Mouse (Mus musculus) frontal cortex, postnatal 14 days (tissue): ENCODE measurements around the gene Slc12a1.

Experiments
- DNase-seq, 2 experiments: peaks; one replicate each; pipeline ENCODE4 v3.0.0; 2022; ENCODE audit warnings: low spot score in 2 of 2

Gene Slc12a1

DNA sequence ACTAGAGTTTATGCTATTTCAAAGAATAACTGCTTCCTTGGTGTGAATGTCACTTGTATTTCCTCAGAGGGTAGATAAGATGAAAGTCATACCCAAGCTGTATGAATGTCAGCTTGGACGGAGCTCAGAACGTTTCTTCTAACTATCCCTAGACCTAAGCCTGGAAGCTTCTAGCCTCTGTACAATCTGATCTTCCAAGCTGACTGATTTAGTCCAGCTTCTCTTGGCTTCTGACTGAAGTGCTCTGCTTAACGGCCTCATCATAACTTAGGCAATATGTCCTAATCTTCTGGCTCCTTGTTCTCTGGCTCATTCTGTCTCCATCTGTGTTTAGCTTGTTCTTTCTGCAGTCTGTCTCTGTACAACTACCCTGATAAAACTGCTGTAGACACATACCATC is 102.3 kb downstream of the Slc12a1 start:
- DNase-seq, result no peak

DNA sequence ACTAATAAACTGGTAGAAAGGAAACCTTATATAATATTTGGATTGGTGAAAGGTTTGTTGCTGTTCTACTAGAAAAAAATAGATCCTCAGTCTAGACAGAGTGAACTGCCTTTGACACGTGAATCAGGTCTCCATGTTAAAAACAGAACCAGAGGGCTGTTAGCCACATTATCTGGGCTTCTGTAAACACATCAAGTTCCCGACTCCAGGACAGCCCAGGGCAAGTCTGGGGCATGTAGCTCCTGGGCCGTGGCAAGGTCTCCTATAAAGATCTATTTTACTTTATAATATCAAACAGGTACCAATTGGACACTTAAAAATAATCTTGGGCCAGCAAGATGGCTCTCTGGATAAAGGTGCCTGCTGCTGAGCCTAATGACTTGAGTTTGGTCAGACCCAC is 103.6 kb downstream of the Slc12a1 start:
- no peak for DNase-seq

DNA sequence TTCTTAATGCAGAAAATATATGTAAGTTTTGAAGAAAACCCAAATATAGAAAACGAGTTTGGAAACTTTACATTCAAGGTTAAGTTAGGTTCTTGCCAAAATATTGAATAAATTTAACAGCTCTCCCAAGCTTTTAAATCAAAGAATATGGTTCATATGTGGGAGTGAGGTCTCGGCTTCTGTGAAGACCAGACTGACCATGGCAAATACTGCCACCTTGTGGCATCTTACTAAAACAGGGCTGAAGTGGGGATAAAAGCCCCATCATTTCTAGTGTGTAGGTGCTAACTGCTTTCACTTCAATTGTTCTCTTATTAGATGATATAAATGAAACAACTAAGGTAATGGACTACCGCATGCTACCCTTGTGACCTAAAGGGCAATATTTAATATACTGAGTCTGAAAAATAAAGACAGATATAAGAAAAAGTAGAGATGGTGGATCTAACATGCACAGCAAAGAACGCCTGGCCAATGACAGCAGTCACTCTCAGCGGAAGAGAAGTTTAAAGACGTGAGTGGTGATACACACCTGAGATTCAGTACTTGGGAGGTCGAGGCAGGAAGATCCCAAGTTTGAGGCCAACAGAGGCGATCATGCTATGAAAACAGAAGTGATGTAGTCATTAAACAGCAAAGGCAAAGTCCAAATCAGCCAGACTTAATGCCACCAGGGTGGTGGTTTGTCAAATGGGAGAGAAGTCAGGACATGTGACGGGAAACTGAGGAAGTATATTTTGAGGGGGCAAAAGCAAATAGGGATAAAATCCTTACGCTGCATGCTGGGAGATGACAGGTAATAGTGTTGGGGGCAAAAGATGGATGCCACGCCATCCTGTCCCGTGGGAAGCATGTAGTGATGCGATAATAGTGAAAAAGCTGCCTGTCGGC is 107.2 kb downstream of the Slc12a1 start:
- DNase-seq, result no peak

DNA sequence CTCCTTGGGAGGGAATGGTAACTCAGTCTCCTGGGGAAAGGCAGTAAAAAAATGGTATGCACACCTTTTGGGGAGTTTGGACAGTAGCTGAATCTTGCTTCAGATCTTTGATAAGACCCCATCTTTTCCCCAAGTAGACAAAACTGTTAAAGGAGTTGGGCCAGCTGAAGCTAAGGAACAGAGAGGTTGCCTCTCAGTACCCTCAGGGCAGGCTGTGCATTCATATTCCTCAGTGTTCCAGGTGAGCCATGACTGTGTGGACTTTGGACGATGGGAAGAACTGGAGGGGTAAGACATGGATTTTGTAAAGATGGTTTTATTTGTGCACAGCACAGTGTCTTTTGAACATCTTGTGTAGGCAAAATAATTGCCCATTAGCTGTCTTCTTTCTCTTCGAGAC is 108.0 kb downstream of the Slc12a1 start:
- no peak for DNase-seq

DNA sequence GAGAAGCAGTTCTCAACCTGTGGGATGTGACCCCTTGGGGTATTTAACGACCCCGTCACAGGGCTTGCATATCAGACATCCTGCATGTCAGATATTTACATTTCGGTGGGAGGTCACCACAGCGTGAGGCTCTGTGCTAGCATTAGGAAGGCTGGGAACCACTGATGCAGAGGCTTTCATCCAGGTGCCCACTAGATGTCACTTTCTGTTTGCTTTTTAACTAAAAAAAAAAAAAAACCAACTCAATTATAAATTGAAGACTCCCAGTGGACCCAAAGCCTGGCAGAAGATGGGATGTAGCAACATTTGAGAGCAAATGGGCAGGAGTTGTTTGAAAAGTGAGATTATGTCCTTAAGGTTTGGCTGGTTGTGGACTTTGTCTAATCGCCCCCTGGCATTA is 110.8 kb downstream of the Slc12a1 start:
- no peak for DNase-seq

DNA sequence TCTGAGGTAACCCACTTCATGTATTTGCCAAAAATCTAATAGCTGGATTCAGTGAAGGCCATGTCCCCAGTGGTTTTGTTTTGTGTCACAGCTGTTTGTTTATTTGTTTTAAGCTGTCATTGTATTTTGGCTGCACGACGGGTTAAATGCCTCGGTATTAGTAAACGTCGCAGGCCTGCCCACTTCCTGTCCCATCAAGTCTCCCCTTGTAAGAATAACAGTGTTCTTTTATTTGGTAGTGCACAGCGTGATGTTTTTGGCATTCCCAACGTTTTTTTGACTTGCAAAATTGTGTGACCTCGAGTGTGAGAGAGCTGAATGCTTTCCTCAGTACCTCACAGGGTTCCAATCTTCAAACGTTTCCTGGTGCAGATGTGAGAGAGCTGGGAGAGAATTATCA is 111.4 kb downstream of the Slc12a1 start:
- DNase-seq, result no peak

DNA sequence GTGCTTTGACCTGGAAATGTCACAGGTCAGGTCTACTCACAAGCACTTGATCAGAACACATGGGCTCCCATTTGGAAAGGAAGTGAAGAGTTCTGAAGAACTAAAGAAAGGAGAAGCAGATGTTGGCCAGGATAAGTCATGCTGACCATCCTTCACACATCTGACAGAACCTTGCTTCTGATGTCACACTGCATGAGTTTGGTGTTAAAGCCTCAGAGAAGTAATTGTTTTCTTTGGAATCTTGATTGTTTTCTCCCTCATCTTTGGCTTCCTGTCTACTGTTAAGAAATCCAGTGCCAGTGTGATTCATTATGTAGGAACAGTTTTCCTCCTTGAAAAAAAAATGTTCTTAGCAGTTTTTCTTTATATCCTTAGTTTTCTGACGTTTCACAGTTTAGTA is 116.6 kb downstream of the Slc12a1 start:
- DNase-seq, result no peak

DNA sequence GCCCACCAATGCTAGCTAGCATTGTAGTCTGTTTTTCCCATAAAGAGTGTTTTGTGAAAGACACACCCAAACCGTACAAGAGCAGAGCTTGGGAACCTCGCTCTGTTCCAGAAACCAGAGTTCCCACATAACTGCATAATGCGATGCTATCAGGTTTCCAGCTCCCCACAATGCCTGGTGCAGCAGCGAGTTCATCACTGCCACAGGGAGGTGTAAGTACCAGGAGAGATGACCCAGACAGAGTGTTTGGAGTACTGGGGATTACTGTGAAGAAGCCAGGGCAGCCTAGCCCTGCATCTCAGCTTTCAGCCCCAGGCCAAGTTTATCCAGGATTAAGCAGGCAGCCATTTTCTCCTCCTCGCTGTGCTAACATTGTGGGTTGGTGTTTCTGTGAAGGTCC is 123.3 kb downstream of the Slc12a1 start:
- DNase-seq, result no peak

DNA sequence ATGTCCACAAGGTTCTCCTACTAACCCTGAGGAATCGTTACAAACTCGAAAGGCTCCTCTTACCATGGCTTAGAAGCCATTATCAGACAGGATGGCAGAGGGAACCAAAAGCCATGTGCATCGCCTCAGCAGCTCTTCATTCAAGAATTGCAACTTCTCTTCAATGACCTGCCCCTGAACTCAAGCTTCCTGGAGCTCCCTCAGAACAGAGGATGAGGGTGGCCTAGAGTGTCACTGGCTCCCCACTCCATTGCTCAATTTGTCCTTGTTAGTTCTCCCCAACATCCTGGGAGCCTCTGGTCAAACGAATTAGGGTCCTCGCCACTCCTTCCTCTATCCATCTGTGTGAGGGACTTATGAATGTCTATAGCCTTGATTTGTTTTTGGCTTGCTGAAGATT is 124.4 kb downstream of the Slc12a1 start:
- DNase-seq, result no peak

DNA sequence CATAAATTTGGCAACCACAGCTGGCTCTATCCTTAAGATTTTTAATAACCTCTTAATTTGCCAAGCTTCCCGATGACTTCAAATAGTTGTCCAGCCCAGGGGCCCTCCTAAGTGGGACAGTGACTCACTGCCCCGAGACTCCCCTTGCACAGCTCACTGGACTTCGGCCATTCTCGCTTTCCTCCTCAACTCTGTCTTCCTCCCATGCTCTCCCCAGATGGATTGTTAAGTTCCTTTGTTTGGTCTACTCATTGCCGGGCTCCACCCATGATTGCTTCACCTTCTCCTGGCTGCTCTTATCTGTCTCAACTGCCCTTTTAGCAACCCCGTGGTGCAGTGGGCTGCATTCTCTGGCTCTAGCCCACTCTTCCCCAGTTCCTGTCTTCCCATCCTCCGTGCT is 126.2 kb downstream of the Slc12a1 start:
- DNase-seq, result no peak
